Mouse (Mus musculus) lung, adult 2 months (tissue): ENCODE data around the gene Prpf40b. TPM values are rescaled to one million over a fixed set of nuclear protein-coding genes. Genes with fewer than 3 reads are reported as not detected.

Experiments used
- DNase-seq: peaks from one replicate; pipeline ENCODE4 v3.0.0; 2022
- H3K4me1 ChIP-seq: fragments of 200-500 bp; 2 replicates; pipeline ENCODE4 v1.6.1; 2011; ENCODE audit warnings: low read length; ENCODE audit not compliant: control insufficient read depth, insufficient read depth
- H3K4me3 ChIP-seq: fragments of 200-500 bp; replicated peaks from 2 replicates; pipeline ENCODE3; 2011; ENCODE audit warnings: low read depth, mild to moderate bottlenecking, control low read depth, low read length; ENCODE audit errors: extremely low read depth
- CTCF ChIP-seq: fragments of 200-500 bp; IDR thresholded peaks from 2 replicates; pipeline ENCODE4 v1.5.1; 2011; ENCODE audit warnings: mild to moderate bottlenecking, low read length, control low read depth; ENCODE audit not compliant: insufficient read depth
- POLR2A ChIP-seq: fragments of 200-500 bp; IDR thresholded peaks from 2 replicates; pipeline ENCODE4 v1.6.1; 2011; ENCODE audit warnings: low read depth, mild to moderate bottlenecking, control low read depth, low read length, borderline replicate concordance; ENCODE audit errors: extremely low read depth
- WGBS: fragments of 180-500 bp; shearing (Covaris S2); methylation state at CpG from one replicate; pipeline ENCODE4 v1.1.7; 2018; 5-methylcytosine and 5-hydroxymethylcytosine counted together
- polyA plus RNA-seq: library from polyadenylated mRNA; depleted of rRNA; stranded (reverse); fragments of >200 nt; gene quantifications from 2 replicates; pipeline ENCODE4 v1.2.3, GENCODE M21; 2012

The Prpf40b gene
- polyA plus RNA-seq, 1 experiment, result 76.5 TPM

DNA sequence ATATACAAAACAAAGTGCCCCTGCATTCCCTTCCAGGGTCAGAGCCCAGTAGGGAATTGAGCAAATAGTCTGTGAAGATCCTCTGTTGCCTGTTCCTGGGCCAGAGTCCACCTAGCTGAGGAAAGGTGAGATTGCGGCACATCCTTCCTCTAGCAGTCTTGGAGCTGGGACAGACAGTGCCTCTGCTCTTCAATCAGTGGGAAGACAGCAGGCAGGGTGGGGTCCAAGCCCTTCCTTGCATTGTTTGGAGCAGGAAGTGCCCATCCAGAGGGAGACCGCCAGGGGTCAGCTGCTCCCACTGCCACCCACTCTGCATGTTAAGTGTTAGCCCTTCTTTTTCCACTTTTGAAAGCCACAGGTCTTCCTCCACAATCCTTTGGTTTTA lies 22.4 kb downstream of the Prpf40b start:
- 50% methylated on average over 2 of the region's 2 CpGs for WGBS
- peaks cover 43% of the 10 kb centered on the region for H3K4me1 ChIP-seq
- peak; percentile 72 for TF ChIP-seq CTCF
- no peak for TF ChIP-seq POLR2A
- no peak overlapping the region for H3K4me3 ChIP-seq
- DNase-seq, result peak; percentile 50

DNA sequence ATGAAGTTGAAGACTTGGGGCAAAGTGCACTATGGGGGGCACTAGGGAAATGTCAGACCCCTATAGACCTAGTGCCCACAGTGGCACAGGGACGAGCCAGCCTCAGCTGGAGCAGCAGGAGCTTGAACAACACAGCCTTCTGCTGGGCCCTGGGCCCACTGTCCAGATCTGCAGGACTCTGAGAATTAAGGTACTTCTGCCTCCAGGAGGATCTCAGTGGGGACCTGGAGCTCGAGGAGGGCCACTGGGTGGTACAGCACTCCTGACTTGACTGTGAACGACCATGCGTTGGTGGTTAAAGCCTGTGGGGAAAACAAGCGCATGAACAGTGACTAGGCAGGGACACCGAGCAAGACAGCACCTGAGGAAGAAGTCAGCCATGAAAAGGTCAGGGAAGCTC lies 23.2 kb downstream of the Prpf40b start:
- no peak overlapping the region for H3K4me3 ChIP-seq
- 75% methylated on average over 6 of the region's 6 CpGs for WGBS
- TF ChIP-seq POLR2A, result no peak
- no peak for TF ChIP-seq CTCF

DNA sequence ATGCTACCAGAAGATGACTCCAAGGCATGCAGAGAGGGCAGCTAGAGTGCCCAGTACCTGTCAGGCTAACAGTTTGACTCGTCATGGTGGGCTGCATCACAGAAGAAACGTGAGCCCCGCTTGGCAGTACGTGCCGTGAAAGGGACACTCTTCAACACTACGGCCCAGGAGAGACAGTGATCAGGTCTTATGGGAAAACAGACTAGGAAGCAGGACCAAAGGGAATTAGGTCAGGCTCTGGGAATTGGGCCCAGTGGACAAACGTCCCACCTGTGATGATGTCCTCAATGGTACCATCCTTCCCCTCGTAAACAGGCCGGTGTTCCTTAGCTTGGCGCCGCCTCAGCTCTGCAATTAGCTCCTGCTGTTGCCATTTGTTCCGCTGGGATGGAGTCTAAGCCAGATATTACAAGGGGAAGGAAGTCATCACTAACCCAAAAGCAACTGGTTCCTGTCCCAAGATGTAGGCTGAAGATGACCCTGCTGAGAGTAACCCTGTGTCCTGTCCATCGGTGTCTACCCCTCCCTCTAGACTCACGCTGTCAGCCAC lies 24.0 kb downstream of the Prpf40b start:
- WGBS, result 61% methylated on average over 14 of the region's 14 CpGs
- Histone ChIP-seq H3K4me3 (no peak overlapping the region), H3K4me1 (peaks cover 43% of the 10 kb centered on the region)
- TF ChIP-seq CTCF, result no peak
- TF ChIP-seq POLR2A, result no peak
- no peak for DNase-seq

More for the DNA sequence above, 23.2 kb downstream of the Prpf40b start:
- peaks cover 43% of the 10 kb centered on the region for H3K4me1 ChIP-seq
- no peak for DNase-seq

DNA sequence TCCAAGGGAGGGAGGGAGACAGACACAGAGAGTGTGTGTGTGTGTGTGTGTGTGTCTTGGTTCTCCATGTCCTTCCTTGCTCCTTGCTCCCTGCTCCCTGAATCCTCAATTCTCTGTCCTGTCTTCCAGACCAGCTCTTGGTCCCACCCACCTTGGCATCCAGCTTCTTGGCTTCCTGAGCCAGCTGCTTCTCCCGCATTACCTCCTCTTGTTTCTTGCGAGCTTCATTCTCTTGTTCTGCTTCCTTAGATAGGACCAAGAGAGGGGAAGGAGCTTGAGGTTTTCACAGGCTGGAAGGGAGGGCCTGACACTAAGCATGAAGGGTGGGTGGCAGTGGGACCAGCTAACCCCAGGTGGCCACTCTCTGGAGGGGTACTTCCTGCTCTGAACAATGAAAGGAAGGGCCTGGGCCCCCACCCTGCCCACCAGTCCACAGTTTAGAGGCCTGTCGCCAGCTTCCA lies 24.6 kb downstream of the Prpf40b start:
- TF ChIP-seq POLR2A (no peak), CTCF (no peak)
- 36% methylated on average over 3 of the region's 3 CpGs for WGBS
- DNase-seq, result no peak

GRCm38 (mm10) chr15:99320168-99320674 lies 25.3 kb downstream of the Prpf40b start:
- H3K4me1 ChIP-seq, result peaks cover 30% of the 10 kb centered on the region
- DNase-seq, result no peak
- 30% methylated on average over 10 of the region's 10 CpGs for WGBS
- TF ChIP-seq POLR2A (no peak), CTCF (no peak)
- no peak overlapping the region for H3K4me3 ChIP-seq

More for the DNA sequence above, 24.6 kb downstream of the Prpf40b start:
- peaks cover 38% of the 10 kb centered on the region for H3K4me1 ChIP-seq
- H3K4me3 ChIP-seq, result no peak overlapping the region

GRCm38 (mm10) chr15:99320978-99321377 lies 26.1 kb downstream of the Prpf40b start:
- DNase-seq, result no peak
- WGBS, result 60% methylated on average over 9 of the region's 9 CpGs
- TF ChIP-seq CTCF, result no peak
- no peak for TF ChIP-seq POLR2A

GRCm38 (mm10) chr15:99324151-99324550 lies 29.3 kb downstream of the Prpf40b start:
- Histone ChIP-seq H3K4me1 (peaks cover 24% of the 10 kb centered on the region), H3K4me3 (no peak overlapping the region)
- WGBS, result 58% methylated on average over 9 of the region's 9 CpGs
- DNase-seq, result no peak
- TF ChIP-seq CTCF (no peak), POLR2A (no peak)

More at GRCm38 (mm10) chr15:99320978-99321377, 26.1 kb downstream of the Prpf40b start:
- no peak overlapping the region for H3K4me3 ChIP-seq
- H3K4me1 ChIP-seq, result peaks cover 30% of the 10 kb centered on the region

DNA sequence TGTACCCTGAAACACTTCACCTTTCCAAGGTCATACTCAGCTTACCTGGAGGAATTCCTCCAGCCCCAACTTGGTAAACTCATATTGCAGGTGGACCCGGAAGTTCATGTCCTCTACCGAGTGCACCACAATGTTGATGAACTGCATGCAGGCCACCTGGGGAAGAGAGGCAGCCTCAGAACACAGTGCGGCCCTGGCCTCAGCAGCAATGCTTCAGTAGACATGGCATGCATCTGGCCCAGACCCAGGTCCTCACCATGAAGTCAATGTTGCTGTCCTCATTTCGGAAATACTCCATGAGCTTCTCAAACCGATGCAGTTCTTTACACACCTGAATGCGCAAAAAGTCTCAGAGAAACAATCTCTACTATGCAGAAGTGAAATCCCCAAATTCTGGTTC lies 30.7 kb downstream of the Prpf40b start:
- peaks cover 26% of the 10 kb centered on the region for H3K4me1 ChIP-seq
- no peak for DNase-seq
- H3K4me3 ChIP-seq, result no peak overlapping the region
- TF ChIP-seq CTCF (no peak), POLR2A (no peak)
- 84% methylated on average over 6 of the region's 6 CpGs for WGBS

DNA sequence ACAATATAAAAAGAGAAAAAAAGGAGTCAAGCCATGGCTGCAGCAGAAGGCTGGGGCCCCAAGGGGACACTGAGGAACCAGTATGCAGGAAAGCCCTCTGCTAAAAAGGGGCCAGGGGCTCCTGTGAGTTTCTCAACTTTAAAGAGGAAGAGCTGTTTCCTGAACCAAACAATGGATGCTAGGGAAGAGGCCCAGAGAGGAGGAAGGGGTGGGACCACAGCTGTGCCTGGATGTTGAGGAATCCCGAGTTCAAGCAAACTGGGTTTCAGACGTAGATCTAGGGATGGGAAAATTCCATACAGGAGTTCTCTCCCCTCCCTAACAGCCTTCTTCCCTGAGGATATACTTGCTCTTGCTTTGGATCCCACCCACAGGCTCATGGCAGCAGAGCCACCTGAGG lies 31.5 kb downstream of the Prpf40b start:
- WGBS, result 36% methylated on average over 2 of the region's 2 CpGs
- TF ChIP-seq POLR2A, result no peak
- no peak for TF ChIP-seq CTCF
- no peak for DNase-seq

DNA sequence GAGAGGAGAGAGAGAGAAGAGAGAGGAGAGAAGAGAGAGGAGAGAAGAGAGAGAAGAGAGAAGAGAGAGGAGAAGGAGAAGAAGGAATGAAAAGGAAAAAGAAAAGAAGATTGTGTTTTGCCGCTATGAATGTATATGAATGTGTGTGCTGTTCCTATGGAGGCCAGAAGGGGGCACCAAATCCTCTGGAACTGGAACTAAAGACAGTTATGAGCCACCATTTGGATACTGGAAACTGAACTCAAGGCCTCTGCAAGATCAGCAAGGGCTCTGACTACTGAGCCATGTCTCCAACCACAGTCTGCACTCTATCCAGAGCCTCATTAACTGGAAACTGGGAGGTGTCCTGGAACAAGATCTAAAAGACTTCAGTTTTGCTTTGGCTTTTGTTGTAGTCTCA lies 32.1 kb downstream of the Prpf40b start:
- H3K4me3 ChIP-seq, result no peak overlapping the region
- TF ChIP-seq POLR2A (no peak), CTCF (peak; percentile 24; the same call in 1 of the 2 replicates)
- peaks cover 28% of the 10 kb centered on the region for H3K4me1 ChIP-seq
- 60% methylated on average over 1 of the region's 1 CpGs for WGBS
- peak; percentile 50 for DNase-seq

More for the DNA sequence above, 31.5 kb downstream of the Prpf40b start:
- peaks cover 28% of the 10 kb centered on the region for H3K4me1 ChIP-seq
- no peak overlapping the region for H3K4me3 ChIP-seq
